Mouse (Mus musculus) bone marrow macrophage, adult 2 months (primary cell): ENCODE data around the gene Ddx21.

ENCODE experiments used
- CTCF ChIP-seq: IDR thresholded peaks from 2 replicates; pipeline ENCODE4 v1.5.1; 2012; ENCODE audit warnings: low read depth, mild to moderate bottlenecking, low read length, moderate library complexity
- POLR2A ChIP-seq: IDR thresholded peaks from 2 replicates; pipeline ENCODE4 v1.6.1; 2012; ENCODE audit warnings: mild to moderate bottlenecking, low read depth, low read length, borderline replicate concordance

GRCm38 (mm10) chr10:62578338-62579100 lies 23.6 kb downstream of the Ddx21 start, which contains the start of gene Kif1bp:
- no peak for TF ChIP-seq POLR2A
- TF ChIP-seq CTCF: no peak
